Mouse (Mus musculus) erythroid progenitor cell, adult 5-6 weeks (primary cell): ENCODE measurements around the gene Acaca. TPM values are rescaled to one million over a fixed set of nuclear protein-coding genes. Genes with fewer than 3 reads are reported as not detected.
A peak's percentile ranks its signal among the peaks of the same experiment; 100 is the strongest.

Source experiments
- ATAC-seq: replicated peaks from 2 replicates; pipeline ENCODE4 v1.8.0; 2016; ENCODE audit warnings: moderate number of reproducible peaks, mild to moderate bottlenecking, moderate TSS enrichment, inconsistent platforms; ENCODE audit not compliant: poor library complexity, low FRiP score, severe bottlenecking
- total RNA-seq, 2 experiments: library from RNA; stranded (forward) in 1 of 2; stranded (reverse) in 1 of 2; fragments of 150-400 nt in 1 of 2; fragments of 186-747, 209-891 nt in 1 of 2; gene quantifications; 2 replicates each; pipeline versions ENCODE4 v1.2.3 to v1.2.4; 2015 to 2017; ENCODE audit warnings: low replicate concordance in 2 of 2

The Acaca gene
- total RNA-seq, 2 experiments from 2014 or later, result 2.7 to 5.9 TPM

DNA sequence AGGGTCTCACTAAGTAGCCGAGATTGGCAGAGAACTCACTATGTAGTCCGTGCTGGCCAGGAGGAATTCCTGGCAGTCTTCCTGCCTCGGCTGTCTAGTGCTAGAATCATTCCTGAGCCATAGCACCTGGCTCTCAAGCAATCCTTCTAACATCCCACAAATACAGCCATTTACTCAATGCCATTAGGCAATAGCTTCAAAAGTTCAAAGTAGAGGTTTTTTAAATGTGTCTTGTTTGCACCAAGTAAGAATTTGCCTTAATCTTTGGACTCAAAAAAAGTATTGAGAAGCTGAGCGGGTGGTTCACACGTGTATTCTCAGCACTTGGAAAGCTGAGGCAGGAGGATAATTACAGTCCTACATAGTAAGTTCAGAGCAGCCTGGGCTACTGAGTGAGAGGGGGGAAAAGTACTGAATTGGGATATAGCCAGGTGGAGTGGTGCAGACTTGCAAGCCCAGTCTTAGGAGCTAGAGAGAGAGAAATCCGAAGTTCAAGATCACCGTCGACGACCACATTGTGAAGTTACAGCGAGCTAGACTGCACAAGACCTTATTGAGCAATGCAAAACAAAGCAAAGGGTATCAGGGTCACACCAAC is 15.8 kb downstream of the Acaca start:
- no peak for ATAC-seq

DNA sequence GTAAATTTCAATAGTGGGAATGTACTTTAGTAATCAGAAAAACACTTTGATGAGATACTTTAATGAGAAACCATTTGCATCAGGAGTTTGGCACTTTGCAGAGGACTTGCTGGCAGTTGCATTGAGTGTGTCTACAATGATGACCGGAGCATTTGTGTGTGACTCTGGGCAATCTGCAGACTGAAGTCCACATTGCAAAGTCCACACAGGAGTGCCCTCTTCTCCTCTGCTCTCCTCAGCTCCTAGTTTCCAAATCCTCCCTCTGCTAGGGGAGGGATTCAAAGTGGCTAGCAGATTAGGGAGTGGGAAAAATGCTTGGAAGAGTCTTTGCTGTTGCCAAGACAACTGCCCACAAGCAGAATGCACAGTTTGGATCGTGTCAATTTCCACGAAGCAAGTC is 16.6 kb downstream of the Acaca start:
- ATAC-seq, result no peak

DNA sequence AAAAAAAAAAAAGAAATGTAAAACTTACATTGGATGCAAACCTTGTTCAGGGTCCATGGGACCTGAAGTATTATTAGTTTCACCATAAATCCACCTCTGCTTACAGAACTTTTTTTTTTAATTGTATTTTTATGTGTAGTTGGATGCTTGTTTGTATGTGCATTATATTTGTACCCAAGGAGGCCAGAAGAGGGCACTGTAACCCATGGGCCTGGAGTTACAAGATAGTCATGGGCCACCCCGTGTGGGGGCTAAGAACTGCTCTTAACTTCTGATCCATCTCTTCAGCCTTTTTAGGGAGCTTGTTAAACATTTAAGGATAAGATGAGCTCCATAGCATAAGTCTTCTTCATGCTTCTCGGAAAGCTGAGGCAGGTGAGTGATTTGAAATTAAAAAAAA is 21.4 kb downstream of the Acaca start:
- no peak for ATAC-seq

DNA sequence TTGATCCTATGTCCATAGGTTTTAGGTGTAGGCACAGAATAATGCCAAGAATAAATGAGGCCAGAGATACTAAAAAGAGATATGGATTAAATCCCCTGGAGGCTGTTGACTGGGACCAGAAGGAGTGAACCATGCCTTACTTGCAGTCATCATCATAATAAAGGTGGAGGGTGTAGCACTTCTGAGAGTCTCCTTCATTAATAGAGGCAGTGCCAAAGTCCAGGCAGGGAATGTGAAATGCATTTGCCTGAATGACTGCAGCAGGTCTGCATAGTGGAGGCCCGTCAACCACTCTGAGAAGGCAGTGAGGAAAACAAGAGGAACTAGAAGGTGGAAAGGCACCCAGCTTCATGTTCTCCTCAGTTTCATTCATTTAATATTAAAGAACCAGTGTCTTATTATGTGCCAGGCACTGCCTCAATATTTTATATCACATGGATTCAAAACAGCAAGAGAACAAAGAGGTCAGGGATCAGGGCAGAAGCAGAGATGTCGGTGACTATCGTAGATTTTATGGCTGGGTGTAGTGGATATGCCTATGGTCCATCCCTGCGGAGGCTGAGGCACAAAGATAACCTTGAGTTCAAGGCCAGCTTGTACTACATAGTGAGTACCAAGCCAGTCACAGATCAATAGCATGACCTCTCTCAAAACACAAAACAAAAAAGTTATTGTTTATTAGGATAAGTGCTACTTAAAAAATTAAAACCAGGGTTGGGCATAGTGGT is 27.2 kb downstream of the Acaca start:
- no peak for ATAC-seq

DNA sequence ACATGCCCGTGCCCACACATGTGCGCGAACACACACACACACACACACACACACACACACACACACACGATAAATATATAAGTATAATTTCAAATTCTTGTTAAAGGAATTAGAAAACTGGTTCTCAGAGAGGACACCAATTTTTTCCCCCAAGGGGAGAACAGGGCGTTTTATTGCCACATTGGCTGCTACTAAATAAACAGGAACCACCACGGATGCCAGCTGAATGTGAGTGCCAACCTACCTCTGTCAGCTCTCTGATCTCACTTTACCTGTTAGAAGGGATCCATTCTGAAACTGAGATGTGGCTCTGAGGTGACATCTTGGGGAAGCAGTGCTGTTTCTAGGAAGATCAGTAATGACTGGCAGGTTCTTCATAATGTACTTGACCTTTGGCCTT is 34.7 kb downstream of the Acaca start:
- no peak for ATAC-seq

DNA sequence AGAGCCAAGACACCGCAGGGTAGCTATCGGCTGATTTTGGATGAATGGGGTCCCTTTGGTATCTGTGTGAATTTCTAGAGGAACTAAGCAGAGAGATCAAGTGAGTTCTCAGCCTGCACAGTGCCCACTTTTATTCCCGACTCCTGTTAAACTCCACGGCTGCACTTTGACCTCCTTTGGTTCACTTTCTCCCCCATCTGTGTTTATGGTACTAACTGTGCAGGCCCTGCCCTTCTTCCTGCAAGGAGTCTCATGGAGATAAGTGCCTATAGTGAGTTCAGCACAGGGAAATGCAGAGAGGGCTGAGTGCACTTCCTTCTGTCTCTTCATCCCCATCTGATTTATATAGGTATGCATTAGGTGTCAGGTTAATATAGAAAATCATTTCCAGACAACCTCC is 35.1 kb downstream of the Acaca start:
- no peak for ATAC-seq

DNA sequence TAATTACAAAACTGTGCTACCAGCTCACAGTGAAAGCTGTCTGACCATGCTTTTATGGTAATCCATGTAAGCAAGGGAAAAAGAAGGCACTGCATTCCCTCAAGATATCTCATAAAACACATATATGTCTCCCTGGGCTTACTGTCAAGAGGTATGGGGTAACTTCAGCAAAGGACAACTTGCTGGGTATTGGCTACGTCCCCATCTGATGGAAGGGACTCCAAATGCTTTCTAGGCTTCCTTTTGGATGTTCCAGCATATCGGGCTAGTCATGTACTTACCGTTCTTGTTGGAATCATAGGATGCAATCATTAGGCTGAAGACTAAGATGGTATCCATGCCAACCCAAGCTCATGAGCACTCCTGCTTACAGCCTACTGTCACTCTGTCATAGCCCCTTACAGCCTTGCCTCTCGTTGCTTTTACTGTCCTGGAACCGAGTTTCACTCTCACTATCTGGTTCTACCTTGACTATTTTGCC is 37.6 kb downstream of the Acaca start, which contains the start of gene Gm11437:
Gm11437 (minus strand) TSS at position 431 of the 481 bp plus-strand sequence.
- no peak for ATAC-seq

DNA sequence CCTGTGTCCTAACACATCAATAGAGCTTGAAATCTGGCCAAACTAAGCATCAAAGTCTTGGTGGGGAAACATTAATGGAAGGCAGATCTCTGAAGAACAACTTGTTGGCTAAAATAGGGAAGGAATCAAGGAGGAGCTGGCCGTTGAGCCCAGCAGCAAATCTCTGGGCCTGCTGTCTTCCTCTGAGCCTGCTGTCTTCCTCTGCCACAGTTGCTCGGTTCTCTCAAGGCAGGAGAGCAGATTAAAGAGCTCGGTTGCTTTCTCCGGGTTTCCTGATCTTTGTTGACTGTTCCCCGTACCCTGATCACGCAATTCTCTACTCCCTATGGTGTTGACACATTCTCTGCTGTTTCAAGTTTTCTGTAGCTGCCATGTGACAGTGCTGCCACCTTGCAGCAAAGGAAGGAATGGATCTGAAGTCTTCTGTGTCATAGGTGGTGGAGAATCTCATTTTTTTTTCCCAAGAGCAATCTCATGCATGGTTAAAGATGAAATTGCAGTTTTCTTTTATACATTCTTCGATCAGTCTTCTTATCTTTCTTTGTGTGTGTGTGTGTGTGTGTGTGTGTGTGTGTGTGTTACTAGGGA is 39.3 kb downstream of the Acaca start:
- no peak for ATAC-seq

DNA sequence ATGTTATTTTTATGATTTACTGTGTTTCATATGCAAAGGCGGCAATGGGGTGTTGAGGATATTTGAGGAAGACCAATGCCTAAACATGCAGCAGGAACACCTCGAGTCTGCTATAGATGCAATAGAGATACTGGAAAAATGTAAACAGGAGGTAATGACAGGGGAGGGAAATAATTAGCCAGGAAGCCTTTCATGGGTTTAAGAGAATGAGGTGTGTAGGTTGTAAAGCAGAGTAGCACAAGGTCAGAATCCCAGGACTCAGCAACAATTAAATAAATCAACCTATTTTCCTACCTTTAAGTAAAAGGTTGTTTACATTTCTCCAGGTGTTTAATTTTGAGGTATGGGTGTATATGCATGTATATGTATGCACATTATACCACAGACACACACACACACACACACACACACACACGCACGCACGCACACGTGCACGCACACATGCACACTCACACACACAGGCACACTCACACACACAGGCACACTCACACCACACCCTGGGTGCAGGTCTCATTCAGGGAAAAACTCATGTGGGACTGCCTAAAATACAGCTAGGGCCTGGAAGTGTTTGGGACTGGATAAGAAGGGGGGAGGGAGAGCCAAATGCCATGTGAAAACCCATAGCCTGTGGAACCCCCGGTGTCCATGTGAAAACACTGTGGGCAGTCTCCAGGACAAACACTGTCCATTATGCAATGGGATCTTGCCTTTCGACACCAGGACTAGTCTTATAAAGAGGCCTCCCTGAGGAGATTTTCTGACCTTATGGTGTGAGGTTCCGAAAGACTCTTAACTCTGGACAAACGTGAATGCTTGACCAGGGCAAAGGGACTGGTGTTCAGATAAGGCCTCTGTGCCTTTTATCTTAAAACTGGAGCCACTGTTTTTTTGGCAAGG is 43.3 kb downstream of the Acaca start:
- no peak for ATAC-seq

DNA sequence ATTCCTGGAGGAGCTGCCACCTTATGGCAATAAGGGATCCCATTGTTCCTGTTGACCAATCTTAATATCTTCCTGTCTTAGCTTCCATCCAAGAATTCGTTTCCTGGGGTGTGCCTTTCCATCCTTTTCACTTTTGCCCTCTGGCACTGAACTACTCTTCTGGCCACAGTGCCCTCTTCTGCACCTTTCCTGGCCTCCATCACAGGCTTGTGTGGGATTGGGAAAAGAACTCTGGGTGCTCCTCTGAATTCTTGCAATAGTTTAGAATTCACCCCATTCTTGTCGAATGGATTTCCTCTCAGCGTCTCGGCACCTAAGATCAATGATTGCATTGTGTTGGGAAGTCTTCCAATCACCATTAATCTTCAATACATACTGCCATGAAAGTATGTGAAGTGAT is 49.1 kb downstream of the Acaca start:
- no peak for ATAC-seq

DNA sequence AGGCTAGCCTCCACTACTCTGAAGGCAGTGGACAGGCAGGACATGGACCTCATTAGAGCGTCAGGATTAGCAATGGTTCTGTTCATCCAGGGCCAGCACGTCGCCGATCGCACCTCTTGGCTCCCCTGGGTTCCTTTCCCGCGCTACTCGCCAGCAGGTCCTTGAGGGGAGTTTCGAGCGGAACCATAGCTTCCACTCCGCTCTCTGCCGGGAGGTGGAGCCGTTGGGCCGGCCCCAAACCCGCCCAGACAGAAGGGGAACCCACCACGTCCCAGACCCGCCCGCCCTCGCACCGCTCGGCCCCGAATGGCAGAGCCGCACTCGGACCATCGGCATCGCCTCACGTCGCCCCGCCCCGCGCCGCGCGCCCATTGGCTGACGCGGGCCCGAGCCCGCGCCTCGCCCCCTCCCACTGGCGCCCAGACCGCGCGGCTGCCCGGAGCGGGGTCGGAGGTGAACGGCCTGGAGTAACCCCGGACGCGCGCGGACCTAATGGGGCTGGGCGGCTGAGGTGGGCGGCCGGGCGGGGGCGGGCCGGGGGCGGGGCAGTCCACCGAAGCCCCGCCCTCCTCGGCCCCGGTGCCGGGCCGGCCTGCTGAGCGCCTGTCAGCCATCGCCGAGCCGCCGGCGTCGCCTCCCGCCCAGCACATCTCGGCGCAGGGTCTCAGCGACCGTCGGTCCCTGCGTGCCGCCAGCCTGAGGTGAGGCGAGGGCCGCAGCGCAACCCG is 49.9 kb downstream of the Acaca start:
- peak; percentile 91 for ATAC-seq

DNA sequence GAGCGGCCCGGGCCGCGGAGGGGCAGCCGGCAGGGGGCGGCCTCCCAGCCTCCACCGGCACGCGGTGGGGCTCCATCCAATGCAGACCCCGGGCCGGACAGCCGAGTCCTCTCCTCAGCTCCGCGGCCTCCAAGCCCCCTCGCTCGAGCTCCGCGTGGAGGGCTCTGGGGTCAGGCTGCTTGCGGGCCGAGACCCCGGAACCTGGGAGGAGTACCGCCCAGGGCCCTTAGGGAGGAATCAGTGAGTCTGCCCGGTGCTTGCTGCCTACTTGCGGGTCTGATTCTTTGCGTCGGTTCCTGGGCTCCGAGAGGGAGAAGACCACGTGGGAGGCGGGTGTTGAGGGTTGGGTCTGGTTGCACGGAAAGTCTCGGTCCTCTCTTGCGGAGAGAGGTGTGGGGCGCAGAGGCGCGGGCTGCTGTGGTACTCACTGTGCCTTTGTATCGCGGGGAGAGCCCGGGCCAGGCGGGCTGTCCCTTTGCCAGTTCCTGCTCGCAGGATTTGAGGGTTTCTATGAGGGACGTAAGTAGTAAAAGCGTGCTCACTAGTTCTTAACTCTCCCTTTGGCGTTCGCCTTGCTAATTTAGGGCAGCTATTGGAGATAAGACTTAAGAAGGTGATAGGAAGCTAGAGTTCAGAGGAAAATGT is 50.6 kb downstream of the Acaca start:
- peak; percentile 33 for ATAC-seq

DNA sequence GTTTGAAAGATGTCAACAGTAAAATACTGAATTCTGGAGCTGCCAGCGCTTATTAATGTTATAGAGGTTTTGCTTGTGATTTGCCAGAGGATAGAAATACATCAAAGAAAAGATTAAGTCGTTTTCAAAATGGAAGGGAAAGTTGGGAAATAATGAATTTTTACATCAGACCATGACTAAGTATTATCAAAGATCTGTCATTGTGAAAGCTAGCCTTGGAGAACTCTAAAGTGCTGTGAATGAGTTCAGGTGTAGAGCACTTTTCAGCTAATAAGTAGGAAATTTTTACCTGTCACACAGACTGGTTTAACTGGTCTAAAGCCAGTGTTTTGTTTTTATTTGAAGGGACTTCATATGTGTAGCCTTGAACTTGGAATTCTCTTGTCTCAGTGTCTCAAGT is 51.8 kb downstream of the Acaca start:
- no peak for ATAC-seq

DNA sequence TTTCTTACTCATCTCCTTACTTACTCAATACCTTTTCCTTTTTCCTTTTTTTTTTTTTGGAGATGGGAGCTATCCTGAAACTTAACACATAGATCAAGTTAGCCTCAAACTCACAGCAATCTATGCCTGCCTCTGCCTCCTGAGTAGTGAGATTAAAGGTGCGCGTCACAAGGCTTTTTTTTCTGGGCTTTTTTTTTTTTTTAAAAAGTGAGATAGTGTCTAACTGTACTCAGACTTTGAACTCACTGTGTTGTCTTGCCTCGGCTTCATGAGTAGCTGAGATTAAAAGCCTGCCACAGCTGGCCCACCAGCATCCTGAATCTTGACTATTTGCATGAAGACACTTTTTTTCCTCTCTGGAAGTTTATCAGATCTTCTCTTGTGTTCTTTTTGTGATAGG is 59.1 kb downstream of the Acaca start:
- no peak for ATAC-seq

DNA sequence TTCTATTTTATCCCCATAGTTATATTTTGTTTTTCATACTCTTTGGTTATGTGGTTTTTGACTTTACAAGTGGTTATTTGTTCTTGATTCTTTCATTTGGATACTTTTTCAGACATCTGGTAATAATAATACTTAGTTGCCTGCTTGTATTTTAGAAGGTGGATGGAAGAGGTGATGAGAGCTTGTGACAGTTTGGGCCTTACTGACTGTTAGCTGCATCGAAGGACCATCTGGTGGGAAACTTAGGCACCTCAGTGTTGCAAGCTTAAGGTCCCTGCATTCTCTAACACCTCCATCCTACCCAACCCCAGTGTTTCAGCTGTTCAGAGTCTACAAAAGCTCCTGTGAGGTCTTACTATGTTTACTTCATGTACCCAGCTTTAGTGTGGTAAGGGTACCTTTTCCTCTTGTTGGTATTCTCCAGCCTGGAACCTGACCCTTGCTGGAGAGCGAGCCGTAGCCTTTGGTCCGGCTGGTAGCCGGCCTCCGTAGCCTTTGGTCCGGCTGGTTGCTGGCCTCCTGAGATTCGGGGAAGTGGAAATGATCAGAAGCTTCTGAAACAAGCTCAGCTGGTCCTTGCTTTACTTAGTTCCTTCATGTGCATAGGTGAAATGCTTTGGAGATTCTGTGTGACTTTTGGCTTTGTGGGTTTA is 61.2 kb downstream of the Acaca start:
- no peak for ATAC-seq

DNA sequence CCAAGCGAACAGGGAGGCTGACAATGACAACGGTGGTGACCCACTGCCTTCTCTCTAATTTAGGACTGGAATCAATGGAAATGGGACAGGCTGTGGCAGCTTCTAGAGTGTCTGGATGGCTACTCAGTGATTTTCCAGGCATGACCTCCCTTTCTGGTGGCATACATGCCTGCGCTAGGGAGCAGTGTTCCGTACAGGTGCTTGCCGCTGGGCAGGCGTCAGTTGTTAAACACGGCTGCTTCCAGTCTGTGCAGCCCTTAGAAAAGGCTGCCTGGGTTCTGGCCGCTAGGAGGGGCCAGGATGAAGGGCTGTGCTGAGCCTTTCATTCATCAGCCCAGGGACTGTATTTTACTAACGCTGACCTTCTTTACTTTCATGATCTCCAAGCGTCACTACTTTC is 63.8 kb downstream of the Acaca start:
- ATAC-seq, result no peak

DNA sequence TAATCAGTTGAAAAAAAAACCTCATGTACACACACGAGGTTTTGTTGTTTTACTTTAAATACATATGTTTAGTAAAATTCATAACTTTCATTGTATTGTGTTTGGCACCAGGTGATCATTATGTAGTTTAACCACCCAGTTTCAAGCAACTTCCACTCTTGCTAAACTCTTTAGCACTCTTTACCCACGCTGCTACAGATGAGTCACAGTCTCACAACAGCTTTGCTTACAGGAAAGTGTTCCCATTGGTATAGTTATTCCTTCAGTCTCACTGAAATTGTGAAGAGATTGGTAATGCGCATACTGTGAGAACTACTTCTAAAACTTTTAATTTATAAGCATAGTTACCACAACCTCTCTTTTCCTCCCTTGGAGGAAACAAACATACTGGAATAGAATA is 65.3 kb downstream of the Acaca start:
- ATAC-seq, result no peak

DNA sequence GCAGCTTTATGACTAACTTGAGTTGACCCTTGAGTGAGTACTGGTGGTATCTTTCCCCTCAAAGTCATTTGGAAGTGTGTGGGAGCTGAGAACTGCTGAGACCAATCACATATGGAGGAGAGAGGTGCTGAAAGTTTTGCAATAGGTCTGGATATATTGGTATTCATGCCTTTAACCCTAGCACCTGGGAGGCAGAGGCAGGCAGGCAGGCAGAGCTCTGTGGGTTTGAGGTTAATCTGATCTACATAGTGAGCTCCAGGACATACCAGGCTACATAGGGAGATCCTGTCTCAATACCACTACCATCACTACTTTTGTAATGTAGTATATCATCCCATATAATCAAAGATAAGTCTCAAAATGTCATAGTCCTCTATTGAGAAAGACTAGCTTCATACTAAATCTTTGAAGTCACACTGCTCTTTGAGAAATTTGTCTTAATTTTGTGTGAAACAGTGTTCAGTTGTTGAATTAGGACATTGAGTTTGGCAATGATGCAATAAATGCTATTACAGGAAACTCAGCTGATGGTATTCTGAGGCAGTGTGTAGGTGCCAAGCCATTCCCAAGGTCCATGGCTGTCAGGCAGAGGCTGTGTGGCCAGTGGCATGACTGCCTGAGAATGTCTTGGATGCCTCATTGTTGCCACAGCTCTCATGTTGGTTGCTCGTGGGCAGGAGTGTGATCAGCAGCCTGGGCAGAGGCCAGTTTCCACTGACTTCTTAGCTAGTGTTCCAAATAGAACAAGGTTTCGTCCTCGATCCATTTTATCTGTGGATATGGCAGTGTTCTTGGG is 68.3 kb downstream of the Acaca start:
- no peak for ATAC-seq
